Mouse (Mus musculus) gastrocnemius, adult 18-20 months (tissue): Measurements from ENCODE around the gene Usp8. TPM values are rescaled to one million over a fixed set of nuclear protein-coding genes. Genes with fewer than 3 reads are reported as not detected.

Source experiments
- DNase-seq: peaks from one replicate; pipeline ENCODE4 v3.0.0; 2021; ENCODE audit warnings: low spot score
- total RNA-seq, 2 experiments: library from RNA; stranded (reverse); gene quantifications; 2 replicates each; pipeline ENCODE4 v1.2.3; 2021

Gene Usp8
- total RNA-seq, 2 experiments from 2014 or later = 16.3 to 17.1 TPM

DNA sequence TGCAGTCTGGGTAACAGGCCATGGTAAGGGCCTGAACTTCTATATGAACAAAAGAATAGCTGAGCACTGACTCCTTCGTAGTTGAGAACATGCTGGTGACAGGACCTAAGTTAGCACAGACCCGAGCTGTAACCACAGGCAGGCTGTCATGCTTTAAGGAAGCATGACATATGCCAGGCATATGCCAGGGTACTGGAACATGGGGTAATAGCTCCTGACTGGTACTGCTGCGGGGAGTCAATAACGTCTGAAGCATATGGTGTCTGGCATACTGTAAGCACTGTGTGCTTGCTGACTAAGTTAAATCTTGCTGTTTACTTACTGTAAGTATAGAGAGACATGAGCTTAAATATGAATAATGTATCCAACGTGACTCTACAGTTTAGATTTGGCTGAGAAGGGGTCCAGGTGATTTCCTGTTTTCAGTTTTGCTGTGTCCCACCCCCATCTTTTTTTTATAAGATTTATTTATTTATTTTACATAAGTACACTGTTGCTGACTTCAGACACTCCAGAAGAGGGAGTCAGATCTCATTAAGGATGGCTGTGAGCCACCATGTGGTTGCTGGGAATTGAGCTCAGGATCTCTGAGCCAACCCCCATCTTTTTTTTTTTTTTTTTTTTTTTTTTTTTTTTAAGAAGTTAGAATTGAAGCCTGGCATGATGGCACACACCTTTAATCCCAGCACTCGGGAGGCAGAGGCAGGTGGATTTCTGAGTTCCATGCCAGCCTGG lies 28.4 kb downstream of the Usp8 start:
- DNase-seq = no peak

DNA sequence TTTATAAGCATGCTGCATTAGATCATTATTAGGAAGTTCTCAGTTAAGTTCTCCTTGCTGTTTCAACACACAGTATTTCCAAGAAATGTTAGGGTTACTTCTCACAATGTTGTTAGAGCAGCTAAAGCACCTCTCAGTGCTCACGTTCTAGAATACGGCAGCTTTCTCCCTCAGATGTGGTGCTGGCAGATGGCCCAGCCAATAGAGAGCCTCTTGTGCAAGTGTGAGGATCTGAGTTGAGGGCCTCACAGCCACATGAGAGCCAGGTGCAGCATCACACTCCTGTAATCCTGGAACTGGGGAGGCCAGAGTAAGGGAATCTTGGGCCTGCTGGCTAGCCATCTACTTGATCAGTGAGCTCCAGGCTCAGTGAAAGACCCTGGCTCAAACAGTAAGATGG lies 33.2 kb downstream of the Usp8 start:
- no peak for DNase-seq

DNA sequence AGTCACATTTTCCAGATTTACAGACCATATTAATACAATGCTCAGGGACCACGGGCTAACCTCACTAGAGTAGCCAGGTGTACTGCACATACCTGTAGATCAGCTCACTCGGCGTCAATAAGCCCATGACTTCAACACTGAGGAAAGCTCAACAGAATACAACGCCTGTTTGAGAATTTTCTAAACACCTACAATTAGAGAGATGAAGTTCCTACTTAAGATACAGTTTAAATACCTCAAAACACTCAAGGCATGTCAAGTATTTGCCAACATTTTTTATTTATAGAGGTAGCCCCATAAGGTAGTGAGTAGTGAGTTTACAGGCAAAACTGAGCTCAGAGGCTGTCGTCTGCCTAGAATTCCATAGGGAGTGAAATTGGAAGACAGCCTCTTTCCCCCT lies 36.3 kb downstream of the Usp8 start:
- no peak for DNase-seq

DNA sequence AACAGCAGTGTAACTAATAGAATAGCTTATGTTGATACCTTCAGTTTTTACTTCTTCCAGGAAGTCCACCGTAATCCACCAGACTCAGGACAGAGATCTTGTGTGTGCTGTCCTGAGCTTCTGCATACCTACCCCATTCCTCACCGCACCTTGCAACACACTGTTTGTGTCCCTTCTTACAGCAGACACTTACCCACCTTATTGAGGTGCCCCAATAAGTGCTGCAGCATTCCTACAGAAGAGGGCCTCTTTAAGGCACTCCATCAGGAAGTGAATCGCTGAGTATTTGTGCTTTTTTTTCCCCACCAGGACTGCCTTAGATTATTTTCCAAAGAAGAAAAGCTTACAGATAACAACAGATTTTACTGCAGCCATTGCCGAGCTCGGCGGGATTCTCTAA lies 48.5 kb downstream of the Usp8 start:
- DNase-seq = no peak

DNA sequence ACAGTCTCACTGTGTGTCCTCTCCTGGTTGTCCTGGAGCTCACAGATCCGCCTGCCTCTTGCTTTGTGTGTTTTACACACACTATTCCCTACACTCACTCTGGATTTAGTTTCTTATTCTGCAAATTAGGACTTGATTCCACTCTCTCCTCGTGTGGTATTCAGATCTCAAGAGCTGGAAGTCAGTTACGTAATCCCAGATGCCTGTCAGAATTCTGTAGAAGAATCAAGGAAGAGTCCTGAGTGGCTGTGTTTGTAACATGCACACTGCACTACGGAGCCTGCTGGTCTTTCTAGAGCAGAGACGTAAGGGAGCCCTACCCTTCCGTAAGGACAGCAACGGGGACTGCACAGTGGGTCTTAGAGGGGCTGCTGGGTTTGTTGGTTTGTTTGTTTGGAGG lies 52.2 kb downstream of the Usp8 start:
- no peak for DNase-seq

DNA sequence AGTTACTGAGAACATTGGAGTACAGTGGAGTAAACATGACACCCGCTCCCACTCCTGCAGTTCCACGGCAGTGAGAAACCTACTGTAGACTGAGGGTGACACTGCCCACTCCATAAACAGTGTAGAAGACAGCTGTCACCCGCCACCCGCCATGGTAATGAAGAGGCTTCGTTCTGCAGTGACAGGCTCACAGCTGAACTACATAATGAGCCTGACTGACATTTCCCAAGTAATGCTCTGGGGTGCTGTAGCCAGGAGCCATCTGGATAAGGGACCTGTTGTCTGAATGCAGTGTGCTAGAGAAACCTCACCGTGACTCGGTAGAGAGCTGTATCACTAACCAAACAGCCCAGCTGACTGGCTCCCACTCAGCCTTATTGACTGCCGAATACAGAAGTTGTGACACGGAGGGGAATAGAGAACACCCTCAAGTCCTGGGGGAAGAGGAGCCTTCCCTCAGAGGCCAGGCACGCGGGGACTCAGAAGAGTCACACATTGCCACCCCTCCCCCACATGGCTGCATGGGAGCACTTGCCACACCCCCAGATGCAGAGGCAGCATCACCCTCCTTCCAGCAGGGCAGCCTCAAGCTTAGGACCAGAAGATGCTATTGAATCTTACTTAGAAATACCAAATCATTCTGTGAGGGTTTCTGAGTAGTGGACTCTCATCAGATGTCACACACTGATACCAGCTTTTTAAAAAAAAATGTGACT lies 58.9 kb downstream of the Usp8 start:
- DNase-seq = no peak

DNA sequence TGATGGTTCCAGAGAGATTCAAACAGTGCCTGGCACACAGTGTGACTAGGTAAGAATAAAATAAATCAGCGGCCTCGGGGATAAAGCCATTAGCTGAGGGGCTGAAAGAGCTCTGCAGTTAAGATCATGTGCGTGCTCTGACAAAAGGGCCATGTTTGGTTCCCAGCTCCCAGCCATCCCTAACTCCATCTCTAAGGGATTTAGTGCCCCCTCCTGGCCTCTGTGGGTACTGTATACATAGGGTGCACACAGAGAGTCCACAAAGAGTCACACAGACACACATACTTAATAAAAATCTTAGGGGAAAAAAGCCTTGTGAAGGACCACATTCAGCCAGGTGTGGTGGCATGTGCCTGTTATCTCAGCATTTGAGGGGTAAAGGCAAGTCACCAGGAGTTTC lies 60.5 kb downstream of the Usp8 start:
- DNase-seq = no peak

DNA sequence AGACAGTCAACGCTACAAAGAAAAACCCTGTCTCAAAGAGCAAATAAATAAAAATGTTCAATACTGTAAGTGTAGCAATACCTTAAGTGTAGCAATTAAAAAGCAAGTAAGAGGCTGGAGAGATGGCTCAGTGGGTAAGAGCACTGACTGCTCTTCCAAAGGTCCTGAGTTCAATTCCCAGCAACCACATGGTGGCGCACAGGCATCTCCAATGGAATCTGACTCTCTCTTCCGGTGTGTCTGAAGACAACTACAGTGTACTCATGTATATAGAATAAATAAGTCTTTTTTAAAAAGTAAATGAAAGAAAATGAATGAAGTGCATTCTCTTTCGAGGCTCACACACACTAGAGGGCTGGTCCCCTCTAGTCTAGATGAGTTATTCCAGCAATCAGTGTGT lies 61.1 kb downstream of the Usp8 start:
- DNase-seq = no peak

DNA sequence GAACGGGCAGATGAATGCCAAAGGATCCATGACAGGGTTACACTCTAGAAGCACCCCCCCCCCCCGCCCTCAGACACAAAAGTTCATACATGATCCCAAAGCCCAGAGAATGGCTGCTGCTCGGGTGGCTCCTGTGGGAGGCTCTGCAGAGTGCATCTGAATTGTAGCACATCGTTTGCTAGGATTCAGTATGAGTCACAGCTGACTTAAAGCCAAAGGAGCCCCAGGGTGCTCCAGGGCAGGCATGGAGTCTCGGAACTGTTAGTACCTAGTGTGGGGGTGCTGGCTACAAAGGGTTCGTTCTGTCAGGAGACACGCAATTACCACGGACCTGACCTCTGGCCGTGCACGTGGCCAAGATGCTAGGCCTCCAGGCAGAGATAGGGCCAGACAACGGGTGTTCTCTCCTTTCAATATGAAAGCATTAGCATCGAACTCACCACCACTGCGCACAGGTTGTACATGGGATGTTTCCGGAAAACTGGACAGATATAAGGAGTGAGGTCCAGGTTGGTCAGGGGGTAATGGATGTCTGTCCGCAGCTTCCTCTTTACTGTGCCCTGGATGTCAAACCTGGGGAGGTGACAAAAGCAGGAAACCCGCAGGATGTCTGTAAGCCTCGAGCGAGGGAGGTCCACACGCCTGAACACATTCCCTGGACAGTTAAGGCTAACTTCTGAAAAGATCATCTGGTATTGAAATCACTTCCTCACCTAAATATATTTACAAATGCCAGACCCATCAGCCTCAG lies 62.5 kb downstream of the Usp8 start:
- no peak for DNase-seq

DNA sequence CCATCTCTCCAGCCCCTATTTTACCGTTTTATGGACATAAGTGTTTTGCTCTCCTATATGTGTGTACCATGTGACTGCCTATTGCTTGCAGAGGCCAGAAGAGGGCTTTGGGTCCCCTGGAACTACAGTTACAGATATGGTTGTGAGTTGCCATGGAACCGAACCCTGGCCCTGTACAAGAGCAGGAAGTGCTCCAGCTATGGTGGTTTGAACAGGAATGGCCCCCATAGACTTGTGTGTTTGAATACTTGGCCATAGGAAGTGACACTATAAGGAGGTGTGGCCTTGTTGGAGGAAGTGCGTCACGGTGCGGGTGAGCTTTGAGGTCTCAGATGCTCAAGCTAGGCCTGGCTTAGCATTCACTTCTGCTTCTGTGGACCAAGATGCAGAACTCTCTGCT lies 65.1 kb downstream of the Usp8 start:
- no peak for DNase-seq

DNA sequence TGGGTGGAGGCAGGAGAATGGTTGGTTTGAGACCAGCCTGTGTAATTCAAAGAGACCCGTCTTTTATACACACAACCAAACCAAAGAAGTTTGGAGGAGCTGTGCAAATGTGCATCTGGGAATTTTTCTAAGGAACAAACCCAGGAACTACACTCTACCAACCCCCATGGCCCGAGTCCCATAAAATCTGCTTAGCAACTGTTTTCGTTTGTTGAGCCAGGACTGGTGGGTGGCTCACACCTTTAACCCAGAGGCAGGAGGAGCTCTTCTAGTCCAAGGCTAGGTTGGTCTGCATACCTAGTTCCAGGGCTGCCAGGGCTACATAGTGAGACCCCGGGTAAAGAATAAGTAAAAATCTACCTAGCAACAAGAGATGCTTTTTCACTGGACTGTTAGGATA lies 68.8 kb downstream of the Usp8 start:
- no peak for DNase-seq

DNA sequence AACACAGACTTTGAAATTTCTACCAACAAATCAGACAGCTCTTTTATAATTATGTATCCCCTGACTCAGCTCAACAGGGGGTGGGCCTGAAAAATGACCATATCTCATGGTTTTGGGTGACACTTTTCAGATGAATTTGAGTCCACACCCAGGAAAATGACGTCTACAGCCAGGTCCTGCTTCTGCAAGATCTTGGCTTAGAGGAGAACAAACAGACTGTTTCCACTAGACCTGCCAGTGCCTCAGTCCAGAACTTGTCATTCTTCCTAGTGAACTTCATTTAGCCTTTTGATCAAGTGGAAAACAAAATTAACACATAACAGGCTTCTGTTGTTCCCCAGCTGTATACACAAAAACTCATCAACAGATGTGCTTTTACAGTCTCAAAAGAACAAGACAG lies 69.3 kb downstream of the Usp8 start:
- DNase-seq = no peak

DNA sequence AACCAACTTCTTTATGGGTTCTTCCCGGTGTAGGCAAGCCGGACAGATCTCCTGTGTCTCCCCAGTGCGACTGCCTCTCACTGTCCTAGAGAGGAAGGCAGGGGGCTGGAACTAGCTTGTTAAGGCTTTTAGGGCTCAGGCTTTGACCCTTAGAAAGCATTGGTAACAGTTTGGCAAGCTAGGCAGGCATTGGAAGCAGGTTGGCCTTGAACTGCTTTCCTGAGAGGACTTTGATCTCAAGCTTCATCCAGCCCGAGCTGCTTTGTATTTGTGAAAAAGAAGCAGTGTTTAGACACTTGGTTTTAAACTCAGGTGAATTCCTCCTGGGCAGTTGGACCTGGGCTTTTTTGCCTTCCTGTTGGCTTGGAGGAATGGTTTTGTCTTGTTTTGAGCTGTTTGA lies 71.7 kb downstream of the Usp8 start:
- no peak for DNase-seq

DNA sequence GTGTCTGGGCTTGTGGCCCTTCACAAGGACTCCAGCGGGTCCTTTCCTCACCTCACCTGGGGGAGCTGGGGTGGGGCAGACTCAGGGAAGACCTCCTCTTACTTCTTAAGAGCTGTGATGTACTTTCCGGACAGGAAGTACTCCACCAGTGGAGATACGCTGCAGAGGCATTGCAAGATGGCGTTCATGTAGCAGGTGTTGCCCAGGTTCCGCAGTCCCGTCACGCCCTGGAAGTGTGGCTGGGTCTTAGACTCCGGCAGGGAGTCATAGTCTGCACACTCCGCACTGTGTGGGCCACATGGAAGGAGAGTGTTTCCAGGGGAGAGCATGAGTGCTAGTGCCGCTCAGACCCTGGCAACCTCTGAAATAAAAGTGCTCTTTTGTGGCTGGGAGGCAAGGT lies 73.2 kb downstream of the Usp8 start:
- DNase-seq = no peak

DNA sequence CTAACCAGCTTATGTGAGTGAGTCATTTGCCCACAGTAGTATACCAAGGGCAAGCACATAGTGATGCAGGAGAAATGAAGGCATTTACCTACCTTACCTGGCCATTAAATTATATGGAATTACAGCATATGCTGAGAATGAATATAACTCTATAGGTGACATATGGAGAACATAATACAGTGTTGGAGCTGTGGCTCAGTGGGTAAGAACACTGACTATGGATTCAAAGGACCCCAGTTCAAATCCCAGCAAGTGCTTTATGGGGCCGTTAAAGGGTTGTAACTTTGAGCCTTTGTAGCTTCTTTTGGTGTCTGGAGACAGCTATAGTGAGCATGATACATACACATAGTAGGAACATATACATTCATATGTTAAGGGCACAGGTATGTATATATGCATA lies 74.3 kb downstream of the Usp8 start:
- no peak for DNase-seq

DNA sequence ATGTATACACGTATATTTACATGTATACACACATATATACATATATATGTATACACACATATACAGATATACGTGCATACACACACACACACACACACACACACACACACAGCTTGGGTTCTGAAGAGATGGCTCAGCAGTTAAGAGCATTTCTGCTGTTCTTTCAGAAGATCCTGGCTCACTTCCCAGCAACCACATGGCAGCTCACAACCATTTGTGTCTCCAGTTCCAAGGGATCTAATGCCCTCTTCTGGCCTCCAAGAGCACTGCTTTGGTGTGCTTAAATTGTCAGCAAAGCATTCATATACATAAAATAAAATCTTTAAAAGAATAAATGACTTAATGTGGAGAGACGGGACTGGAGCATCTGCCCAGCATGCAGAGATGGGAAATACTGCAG lies 75.3 kb downstream of the Usp8 start:
- DNase-seq = peak; percentile 82

DNA sequence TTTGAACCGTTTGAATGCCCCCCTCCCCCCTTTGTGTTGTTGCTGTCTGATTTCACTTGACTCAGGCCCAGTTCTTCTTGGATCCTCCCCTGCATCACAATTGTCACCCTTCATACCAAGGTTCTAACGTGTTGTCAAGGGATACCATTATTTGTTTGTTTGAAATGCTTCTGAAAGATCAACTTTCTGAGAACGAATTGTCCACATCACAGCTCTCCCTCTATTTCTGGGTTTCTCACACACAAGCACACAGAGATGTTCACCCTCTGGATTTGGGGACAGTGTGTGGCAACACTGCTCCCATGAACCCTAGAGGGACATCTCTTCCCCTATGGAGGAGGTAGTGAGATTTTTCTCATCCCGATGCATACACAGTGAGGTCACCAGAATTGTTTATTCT lies 76.2 kb downstream of the Usp8 start, which contains the start of gene Usp50:
Usp50 (minus strand) TSS at position 101 of the 400 bp plus-strand sequence.
- DNase-seq = no peak

DNA sequence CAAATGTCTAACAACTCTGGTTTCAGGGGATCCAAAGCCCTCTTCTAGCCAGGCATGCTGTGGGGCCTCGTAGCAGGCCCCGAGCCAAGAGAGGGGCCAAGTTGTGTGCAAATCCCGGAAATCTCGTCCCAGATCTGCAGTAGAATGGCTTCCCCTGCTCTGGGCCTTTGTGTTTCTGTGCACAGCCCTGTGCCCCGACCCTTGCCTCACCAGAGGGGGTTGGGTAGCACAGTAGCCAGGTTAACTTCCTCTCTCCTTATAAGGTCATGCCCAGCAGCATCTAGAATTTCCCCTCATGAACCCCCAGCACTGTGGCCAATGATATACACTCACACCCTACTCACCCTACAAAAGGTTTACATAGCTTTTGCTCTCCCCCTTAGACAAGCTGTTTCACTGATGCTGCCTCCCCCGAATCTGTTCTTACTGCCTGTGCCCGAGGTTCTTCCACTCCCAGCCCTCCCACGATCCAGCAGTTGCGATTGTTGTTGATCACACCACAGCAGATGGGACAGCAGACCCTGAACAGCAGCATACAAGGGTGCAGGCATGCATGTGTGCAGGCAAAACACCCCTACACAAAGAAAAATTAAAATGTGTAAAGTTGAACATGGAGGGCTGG lies 80.7 kb downstream of the Usp8 start:
- DNase-seq = no peak

DNA sequence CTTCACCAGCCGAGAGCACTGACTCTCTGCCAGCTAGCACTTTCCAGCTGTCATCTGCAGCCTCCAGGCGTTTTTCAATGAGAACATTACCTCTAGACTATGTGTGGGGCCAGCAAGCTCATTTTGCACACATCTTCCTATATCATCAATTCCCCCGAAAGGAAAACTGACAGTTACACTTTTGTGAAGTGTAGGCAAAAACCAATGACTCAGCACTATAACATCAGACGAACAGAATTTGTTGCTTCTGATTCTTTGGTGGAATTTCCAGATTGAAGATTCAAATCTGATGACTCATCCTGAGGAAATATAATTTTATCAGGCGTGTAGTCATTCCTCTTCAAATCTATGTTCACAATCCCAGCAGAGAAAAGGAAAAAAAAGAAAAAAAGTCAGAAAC lies 85.5 kb downstream of the Usp8 start:
- no peak for DNase-seq

DNA sequence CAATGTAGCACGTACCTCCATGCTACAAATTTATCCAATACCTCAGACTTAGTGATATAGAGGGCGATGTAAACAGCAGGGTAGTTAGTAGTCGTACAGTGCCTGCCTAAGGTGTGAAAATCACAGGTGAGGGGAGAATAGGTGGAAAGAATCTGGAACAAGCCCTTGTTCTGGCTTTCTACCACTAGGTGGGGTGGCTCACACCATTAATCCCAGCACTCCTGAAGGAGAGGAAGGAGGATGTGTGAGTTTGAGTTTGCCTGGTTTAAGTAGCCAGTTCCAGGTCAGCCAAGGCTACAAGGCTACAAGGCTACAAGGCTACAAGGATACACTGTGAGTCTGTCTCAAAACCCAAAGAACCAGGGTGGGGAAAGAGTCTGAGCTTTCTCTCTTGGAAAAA lies 88.6 kb downstream of the Usp8 start:
- no peak for DNase-seq

DNA sequence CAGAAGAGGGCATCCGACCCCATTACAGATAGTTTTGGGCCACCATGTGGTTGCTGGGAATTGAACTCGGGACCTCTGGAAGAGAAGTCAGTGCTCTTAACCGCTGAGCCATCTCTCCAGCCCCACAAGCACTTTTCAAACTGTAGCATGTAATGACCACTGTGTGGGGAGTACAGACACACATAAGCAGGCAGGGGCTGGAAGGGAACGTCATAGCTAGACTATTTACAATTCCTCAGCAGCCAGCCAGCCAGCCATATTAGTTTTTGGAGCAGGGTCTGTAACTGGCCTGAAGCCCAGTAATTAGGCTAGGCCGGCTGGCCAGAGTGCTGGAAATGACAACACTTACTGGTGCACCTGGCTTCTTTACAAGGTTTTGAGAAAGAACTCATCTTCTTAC lies 91.3 kb downstream of the Usp8 start:
- DNase-seq = no peak

DNA sequence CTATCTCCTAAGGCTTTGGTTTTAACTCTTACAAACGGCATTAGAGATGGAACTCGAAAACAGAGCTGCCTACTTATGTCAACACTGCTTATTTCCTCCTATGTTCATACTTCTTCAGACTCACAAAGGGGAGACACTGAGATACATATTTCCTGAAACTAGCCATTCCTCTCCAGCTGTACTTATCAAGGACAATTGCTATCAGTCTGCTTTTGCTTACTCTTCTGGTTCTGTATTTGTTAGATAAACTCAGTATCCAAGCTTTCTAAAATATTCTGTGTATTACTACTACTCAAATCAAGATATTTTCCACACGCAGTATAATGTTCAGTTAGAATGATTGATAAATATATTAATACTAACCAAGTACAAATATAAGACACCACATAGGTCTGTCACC lies 94.9 kb downstream of the Usp8 start:
- DNase-seq = no peak
